Mouse (Mus musculus) frontal cortex, adult (tissue): Measurements from ENCODE around the gene Fam193a.
A peak's percentile ranks its signal among the peaks of the same experiment; 100 is the strongest.

Experiments used
- ATAC-seq: cut with Nextera tagmentation; 2 replicates; pipeline ENCODE4 v1.9.2; 2017; ENCODE audit warnings: mild to moderate bottlenecking, moderate library complexity, mixed read lengths; ENCODE audit not compliant: low TSS enrichment

Fam193a gene

DNA sequence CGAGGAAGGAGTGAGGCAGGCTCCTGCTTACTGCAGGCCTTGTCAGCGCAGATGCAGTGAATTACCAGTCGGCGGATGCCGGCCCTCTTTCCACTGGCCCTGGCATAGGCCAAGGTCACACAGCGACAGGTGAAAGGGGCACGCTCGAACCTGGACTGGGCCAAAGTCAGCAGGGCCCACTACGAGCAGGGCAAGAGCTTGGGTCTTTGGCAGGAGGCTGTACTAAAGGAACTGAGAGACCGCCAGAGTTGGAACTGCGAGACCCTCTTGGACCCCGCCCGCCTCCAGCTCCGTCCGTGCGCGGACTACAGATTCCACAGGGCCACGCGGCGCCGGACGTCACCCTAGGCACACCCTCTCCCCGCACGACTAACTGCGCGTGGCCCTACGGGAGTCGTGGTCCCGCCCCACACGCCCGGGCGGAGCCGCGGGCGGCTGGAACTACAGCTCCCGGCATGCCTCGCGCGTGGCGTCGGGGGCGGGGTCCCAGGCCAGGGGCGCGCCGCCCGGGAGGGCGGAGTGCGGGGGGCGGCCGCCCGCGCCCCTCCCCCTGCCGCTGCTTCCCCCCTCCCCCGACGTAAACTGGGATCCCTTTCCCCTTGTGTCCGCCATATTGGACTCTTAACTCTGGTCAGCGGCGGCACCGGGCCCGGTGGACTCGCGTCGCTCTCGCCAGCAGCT lies at the start of gene Fam193a:
Gene Fam193a, plus strand, starts transcription at position 593 of the 681 bp plus-strand sequence.
- ATAC-seq: peak; percentile 97

DNA sequence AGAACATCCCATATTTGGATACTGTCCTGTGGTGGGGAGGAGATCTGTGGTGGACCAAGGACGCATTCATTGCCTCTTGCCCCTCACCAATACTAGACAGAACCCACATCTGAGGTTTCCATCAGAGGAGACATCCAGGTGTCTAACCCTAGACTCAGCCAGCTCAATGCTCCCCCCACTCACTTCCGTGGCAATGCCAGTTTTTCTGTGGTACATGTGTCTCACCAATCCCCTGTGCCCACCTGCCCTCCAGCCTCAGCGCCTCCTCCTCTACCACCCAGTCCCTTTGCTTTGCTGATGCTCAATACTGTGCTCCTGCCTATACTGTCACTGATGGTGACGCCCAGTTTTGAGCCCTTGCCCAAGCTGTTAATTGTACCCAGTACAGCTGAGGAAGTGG lies 48.5 kb upstream of the Fam193a start:
- no peak for ATAC-seq

DNA sequence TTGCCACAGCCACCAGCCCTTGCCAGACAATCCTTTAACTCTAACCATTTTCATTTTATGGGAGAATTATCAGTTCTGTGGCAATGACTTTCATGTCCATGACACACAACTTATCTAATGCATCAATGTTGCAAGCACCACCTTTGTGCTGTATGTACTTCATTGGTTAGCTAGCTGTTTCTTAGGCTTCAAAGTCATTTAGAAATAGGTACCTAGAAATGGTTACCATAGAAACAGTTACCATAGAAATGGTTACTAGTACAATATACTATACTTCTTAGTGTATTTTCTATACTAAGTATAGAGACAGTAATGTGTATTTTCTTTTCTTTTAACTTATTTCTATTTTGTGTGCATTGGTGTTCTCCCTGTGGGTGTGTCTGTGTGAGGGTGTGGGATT lies 44.4 kb upstream of the Fam193a start:
- ATAC-seq: no peak

DNA sequence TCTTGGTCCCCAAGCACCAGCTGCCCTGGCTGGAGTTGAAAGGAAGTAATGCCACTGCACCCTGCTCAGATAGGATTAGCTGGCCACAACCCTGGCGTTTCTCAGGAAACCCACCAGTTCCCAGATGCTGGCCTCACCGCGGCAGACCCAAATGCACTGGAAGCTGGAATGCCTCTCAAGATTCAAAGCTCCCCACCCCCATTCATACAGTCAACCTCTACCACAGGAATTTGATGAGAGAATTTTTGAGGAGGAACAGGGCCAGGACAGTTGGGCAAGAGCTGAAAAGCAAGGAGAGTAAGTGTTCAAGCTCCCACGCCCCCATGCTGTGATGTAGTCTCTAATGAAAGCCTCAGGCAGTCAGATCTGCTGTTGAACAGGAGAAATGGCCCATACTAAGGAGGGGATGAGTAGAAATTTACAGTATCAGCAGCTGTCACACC lies 43.5 kb upstream of the Fam193a start:
- ATAC-seq: no peak

DNA sequence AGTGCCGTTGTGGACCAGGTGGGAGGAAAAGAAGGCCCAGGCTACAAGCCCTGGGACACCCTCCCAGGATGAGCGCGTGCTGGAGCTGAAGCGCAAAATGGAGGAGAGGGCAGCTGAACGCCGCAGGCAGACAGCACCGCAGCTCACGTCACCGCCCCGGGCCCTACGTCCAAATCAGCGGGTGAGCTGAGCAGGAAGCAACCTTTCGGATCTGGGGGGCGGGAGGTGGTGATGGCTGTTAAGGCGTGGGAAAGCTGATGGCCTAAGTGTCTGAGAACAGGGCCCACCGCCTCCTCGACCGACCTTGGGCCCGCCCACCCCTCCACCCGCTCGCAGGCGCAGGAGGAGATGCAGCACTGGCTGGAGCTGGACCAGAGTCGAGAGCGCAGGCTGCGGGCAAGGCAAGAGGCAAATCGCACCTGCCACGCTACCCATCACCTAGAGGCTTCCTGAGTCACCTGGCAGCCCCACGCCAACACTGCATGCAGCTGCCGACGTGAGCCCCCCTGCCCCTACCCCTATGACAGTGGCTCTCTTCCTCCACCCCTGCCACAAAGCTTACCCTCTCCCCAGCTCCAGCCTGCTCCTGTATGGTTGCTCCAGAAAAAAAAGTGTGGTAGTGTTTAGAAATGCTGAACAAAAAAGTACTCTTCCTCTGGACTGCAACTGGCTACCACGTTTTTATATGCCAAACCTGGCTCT lies 42.7 kb upstream of the Fam193a start:
- peak; percentile 38; the same call in 1 of the 2 replicates for ATAC-seq

DNA sequence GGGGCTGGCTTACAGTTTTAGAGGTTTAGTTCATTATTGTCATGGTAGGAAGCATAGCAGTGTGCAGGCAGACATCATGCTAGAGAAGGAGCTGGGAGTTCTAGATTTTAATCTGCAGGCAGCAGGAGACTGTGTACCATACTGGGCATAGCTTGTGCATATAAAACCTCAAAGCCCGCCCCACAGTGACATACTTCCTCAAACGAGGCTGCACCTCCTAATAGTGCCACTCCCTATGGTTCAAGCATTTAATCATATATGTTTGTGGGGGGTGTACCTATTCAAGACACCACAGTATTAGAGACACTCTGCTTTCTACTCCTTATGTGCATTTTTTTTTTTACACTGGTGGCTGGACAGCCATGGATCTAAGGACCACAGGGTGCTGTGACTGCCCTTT lies 39.6 kb upstream of the Fam193a start:
- ATAC-seq: no peak

DNA sequence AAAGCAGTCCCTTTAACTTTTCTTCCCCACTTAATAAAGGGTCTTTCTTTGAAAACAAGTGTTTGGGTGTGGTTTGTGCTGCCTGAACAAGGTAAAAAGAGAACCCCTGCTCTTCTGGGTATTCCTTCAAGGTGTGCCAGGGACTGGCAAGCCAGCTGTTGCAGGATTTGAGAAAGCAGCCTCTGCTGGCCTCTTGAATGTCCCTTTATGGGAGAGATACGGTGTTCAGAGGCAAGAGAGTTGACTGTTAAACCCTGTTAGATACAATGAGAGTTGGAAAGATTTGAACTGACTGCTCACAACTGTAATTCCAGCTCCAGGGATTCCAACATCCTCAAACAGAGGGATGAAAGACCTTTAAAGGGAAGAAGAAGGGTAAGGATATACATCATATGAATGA lies 35.7 kb upstream of the Fam193a start:
- no peak for ATAC-seq

DNA sequence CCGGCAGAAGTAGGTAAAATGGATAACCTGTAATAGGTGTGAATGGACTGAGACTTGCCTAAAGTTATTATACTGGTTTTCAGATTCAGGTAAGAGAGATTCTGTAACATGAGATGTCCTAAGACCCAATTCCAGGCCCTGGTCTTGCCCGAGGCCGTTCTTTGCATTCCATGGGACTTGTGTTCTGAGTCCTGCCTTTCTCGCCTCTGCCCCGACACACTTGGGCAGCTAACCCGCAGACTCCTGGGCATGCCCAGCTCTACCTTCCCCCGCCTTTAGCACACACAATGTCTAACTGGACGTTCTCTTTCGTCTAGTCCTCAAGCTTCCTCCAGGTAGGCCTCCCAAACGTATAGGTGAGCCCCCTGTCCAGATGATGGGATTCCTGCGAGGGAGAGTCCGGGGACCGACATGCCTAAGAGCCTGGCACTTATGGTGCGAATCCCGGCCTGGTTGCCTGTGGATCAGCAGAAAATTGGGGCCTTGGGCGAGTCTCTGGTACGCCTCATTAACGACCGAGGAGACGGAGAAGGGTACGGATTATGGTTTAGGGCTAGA lies 34.1 kb upstream of the Fam193a start:
- ATAC-seq: peak; percentile 58

DNA sequence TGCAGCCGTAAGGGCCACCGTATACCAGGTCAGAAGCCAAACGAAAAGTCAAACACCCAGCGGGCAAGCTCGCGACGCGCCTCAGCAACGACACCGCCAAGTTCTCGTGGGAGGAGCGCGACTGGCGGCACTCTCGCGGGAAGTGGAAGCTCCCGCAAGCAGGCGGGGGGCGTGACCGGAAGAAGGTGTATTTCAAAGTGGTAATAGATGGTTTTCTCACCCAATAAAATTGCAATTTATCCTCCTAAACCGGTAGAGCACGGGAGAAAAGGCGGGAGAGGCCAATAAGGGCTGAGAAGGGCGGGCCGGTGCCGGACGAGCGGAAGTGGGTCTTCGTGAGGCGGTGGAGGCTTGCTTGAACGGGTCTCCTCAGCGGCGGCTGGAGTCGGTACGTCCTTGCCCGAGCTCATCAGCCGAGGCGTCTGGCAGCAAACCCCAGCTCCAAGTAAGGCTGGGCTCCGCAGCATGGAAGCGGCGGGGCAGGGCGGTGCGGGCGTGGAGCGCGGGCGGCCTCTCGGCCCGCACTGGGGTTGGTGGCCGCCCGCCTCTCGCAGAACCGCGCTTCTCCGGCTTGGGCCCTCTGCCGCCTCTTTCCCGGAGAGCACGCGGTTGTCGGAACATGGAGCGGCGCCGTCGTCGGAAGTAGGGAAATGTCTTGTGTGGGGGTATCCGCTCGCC lies 33.5 kb upstream of the Fam193a start, which contains the start of gene Rnf4:
Gene Rnf4, plus strand, starts transcription at position 193 of the 678 bp plus-strand sequence.
- peak; percentile 98 for ATAC-seq

DNA sequence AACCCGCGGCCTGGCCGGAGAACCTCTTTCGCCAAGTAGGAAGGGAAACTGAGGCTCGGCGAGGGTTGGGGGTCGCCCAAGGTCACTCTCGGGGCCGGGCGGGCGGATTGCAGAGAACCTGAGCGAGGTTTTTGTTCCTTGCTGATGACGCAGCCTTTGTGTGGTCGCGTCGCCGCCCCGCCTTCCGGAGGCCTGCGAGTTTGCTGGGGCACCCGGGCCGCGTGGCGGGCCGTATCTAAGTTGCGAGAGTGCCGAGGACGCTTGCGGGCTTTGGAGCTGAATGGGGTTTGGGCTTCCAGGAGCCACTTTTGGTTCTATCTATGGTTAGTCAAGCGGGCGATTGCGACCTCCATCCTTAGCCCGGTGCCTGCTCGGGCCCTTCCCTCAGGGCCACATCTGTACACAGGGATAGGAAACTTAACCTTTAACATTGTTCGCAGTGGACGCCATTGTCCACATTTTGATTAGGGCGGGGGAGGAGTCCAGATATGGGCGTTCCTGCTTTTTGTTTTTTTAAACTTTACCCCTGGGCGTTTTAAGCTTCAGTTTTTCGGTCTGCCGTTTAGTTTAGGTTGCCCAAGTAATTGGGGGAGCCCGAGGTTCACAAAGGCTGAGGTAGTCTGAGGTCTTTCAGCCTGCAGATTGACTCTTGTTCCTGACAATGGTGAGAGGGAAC lies 32.8 kb upstream of the Fam193a start:
- no peak for ATAC-seq

DNA sequence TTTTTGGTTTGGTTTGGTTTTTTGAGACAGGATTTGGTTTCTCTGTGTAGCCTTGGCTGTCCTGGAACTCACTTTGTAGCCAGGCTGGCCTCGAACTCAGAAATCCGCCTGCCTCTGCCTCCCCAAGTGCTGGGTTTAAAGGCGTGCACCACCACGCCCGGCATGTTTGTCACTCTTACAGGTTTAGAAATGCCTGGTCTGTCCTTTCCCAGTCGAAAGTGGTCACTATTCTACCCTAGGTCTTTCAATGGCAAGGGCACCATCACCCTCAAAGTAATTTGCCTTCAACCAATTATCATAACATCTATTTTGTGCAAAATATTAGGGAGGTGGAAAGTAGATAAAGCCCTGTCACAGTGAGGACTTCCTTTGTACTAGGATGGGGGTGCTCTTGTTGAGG lies 29.5 kb upstream of the Fam193a start:
- no peak for ATAC-seq

DNA sequence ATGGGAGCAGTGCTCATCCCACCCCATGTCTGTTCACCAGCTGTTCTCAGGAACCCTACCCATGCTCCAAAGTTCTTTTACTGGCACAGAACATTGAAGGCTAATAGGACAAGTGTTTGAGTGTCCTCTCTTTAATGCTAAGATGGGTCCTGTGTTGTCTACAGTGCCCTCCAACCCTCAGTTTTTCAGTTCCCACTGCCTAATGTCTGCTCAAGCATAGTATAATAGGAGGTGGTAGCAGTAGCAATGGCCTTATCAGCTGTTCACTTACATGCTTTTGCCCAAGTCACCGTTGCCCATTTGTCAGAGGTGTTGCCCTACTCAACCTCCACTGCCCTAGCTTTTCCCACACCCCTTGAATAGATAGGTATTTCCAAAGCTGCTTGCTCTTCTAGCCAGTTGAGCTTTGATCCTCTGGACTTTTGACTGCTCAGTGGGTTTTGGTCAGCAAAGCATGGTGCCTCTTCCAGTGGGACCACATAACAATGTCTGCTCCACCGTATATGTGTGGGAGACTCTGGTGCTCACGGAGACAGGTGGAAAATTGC lies 17.6 kb upstream of the Fam193a start:
- ATAC-seq: no peak

DNA sequence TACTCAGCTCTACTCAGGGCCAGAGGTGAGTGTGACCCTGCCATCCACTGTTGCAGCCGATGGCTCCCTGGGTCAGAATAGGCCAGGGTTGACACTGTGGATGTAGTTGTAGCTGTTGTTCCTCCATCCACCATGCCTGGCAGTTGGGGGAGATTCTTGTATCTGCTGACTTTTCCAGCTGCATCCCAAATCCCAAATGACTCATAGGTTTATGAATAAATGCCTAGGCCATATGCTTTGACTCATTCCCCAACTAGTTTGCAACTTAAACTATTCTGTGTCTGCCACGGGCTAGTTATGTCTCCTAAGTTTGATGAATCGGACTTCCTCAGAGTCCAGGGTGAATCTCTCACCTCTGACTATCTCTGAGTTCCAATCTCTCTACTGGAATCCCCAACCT lies 9.5 kb upstream of the Fam193a start:
- peak; percentile 20; the same call in 1 of the 2 replicates for ATAC-seq

DNA sequence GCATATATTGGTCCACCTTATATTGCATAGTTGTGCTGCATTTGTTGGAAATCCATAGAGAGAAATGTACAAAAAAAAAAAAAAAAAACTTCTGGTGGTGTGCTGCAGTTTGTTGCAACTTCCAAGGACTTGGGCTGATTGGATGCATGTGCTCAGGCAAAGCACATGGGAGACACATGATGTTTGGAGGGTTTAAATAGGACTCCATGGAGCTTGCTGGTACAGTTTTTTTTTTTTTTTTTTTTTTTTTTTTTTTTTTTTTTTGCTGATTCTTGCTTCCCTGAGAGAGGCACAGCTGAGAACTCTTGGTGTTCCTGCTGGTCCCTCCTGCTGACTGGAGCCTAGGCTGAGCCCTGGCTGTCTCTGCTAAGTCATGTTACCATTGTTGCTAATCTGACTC lies 6.6 kb upstream of the Fam193a start:
- ATAC-seq: no peak

DNA sequence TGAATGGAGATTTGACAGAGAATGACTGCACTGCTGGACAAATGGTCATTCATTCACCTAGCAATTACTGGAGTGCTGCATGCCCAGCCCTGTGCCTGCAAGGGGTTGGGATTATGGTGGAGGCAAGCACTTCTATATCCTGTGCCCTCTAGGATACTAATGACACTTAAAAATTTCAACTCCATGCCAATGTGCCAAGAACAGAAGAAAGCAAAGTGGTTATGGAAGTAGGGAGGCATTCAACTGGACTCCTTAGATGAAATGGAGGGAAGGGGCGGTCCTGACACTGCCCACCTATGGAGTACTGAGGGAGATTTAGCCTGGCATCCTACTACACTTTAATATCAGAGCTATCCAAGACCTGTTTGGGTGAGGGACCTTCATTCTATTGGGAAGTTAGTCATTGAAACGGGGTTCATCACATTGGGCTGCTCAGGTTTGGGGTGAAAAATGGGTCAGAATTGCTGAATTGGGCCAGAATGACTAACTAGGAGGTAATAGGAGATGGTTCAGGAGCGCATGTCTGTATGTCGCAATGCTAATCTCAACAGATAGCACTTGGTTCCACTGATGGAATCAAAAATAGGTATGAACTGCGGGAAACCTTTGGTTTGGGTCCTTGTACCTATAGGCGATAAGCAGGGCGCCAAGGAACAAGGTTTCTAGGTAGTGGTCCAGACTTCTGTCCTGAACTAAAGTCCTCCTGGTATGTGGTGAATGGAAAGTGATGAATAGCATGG lies 1.0 kb upstream of the Fam193a start:
- no peak for ATAC-seq

DNA sequence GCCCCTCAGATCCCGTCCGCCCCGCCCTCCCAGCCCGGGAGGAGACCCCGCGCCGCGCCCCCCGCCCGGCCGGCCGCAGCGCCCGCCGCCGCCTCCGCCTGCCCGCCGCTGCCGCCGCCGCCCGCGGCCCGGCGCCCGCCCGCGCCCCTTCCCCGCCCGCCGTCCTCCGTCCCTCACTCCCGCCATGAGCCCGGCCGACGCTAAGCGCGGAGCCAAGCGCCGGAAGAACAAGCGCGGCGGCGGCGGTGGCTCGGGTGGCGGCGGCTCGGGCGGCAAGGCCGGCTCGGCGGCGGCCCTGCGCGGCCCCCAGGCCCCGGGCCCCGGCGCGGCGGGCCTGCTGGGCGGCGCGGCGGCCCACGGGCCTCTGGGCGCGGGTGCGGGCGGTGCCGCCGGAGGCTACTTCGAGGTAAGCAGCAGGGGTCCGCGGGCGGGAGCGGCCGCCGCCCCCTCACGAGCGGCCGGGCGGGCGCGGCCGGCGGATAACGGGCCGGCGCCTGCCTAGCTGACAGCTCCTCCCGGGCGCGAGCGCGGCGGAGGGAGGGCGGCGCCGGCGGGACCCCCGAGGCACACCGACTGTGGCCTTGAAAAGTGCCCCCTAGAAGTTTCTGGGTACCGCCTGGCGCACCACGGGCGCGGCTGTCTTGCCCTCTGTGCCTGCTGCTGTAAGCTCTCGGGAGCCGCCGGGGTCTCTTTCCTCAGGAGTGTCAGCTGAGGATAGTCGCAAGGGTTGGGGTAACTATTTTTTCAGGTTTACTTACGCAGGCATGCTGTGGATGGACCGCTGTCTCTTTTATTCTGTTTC lies 490 bp downstream of the Fam193a start:
- peak; percentile 17; the same call in 1 of the 2 replicates for ATAC-seq

DNA sequence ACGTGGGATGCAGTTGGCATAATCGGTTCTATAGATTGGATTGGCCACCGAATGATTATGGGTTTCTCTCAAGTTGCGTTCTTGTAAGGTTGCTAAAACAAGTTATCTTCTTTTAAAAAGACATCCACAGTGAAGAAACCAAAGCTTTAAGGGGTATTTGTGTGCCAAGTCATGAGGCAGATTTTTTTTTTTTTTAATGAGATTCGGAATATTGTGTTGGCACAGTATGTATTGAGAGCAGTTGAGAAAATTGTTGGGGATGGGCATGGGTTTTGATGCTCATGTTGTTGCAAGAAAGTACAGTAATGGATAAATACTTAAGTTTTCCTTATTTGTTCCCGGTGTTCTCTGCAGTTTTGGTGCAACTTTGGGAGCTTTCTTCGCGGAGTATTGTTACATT lies 1.1 kb downstream of the Fam193a start:
- no peak for ATAC-seq

DNA sequence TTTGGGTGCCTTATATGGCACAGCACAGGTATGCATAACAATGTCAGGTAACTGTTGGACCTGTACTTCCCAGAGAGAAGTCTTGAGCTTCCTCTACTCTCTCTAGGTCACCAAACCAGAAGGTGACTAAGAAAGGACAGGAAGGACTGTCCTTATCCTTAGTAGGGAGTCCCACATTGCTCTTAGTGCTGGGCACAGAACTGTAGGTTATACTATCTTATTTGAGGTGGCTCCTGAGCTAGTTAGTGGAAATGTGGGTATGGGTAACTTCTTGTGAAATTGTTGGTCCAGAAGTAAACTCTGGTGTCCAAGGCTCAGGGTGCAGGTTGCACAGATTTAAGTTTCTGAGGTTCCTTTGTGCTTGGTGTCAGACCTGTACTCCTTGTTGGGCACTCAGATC lies 2.4 kb downstream of the Fam193a start:
- no peak for ATAC-seq

DNA sequence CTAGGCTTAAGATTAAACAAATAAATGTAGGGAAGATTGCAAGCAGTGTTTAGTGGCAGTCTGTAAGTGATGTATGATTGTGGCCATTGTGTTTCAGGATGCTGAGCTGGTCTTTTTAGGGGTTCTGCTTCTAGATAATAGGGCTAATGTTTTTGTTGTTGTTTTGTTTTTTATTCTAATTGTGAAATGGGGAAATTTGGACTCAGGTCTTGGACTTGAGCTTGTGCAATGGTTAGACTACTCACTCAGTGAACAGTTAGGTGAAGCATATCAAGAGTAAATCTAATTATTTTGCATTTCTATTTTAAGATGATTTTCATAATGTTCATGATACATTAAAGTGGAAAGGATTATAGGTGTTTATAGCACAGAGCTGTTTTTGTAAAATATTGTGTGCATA lies 2.8 kb downstream of the Fam193a start:
- no peak for ATAC-seq

DNA sequence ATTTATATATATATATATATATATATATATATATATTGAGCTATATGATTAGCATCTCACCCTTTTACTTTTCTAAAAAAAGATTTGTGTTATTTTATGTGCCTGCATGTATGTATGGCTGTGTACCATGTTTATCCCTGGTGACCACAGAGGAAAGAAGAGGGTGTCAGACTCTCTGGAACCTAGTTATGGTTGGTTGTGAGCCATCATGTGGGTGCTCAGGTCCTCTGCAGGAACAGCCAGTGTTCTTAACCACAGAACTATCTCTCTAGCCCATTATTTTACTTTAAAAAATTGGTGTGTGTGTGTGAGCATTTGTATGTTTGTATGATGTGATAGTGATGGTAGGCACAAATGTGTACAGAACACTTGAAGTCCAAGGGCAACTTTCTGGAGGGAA lies 9.1 kb downstream of the Fam193a start:
- no peak for ATAC-seq
